In the genomic region with DNA sequence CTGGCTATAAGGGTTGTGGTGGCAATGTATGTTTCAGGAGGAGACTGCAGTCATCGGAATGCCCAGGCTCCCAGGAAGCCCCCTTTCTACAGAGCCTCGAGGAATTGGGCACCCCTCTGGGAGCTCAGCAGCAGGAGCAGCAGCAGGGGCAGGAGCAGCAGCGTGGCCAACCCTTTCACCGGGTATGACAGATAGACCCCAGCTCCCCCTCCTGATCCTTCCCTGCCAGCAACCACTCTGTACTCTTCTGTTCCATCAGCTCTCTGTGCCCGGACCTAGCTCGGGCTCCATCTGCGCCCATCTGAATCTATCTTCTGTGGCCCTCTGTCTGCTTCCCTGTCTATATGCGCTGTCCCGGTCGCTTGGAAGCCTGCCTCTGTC, we compare ENCODE assay signal across 9 mouse cellular contexts. TPM values are rescaled to one million over a fixed set of nuclear protein-coding genes. Genes with fewer than 3 reads are reported as not detected.
DNase-seq lines count a peak whose midpoint lies in the region; ATAC-seq and TF ChIP-seq lines count a peak whose summit lies in the region.
"Had no signal": no experiment of that assay in that cellular context is flagged by ENCODE, and none has a peak within 500 bp of the region (broad histone marks: within the 10 kb centered on the region; RNA-seq: fewer than 3 reads in every experiment).

No protein-coding gene starts in this region.

- no peaks in the 10 kb centered on the region for H3K9me3 ChIP-seq in heart, embryonic 13.5 days
- no peaks in the 10 kb centered on the region for H3K9me3 ChIP-seq in ES-E14 (ENCODE audit: control insufficient read depth, insufficient read depth, low read depth, low read length)
- H3K9me3 ChIP-seq in heart, postnatal 0 days (replicated peaks; ENCODE audit: control insufficient read depth, low read length) = no peaks in the 10 kb centered on the region

- H3K4me2 ChIP-seq in heart, embryonic 13.5 days = peak overlapping the region; percentile 77
- H3K4me2 ChIP-seq in heart, postnatal 0 days (ENCODE audit: low read depth, low read length) = peak overlapping the region; percentile 62

- H3K9ac ChIP-seq in heart, embryonic 13.5 days = peak overlapping the region; percentile 73
- H3K9ac ChIP-seq in ES-E14 (ENCODE audit: insufficient read depth, low read depth, low read length, poor library complexity, severe bottlenecking) = peak overlapping the region; percentile 24
- H3K9ac ChIP-seq in heart, postnatal 0 days (replicated peaks; ENCODE audit: low read depth, low read length) = 0 out of 2 replicates have a peak overlapping the region, but pooled peaks have one; percentile 8

- peak overlapping the region; percentile 49 for H3K4me3 ChIP-seq in heart, embryonic 13.5 days
- H3K4me3 ChIP-seq in ES-E14 (ENCODE audit: insufficient read depth in 1 of 2, low read depth in 1 of 2, low read length in 2 of 2, poor library complexity in 1 of 2, severe bottlenecking in 1 of 2) = peak overlapping the region; percentile 46 to 82
- H3K4me3 ChIP-seq in heart, postnatal 0 days (ENCODE audit: low read depth, low read length) = peak overlapping the region; percentile 29

- TF ChIP-seq CTCF in heart, postnatal 0 days (IDR thresholded peaks at IDR 0.05; ENCODE audit: low read depth) = no peak

- in situ Hi-C loops in ES-E14 (cut with MboI; ENCODE audit: low sequenced_read_pairs in 2 of 2, unreplicated experiment in 2 of 2) = no loop called here

- WGBS in heart, embryonic 13.5 days = 24% methylated on average over 10 of the region's 10 CpGs
- 18% methylated on average over 10 of the region's 10 CpGs for WGBS in heart, postnatal 0 days

- no peak for ATAC-seq in heart, embryonic 13.5 days (ENCODE audit: extremely low read depth, insufficient number of reproducible peaks, low FRiP score, low TSS enrichment)
- no peak for ATAC-seq in heart, postnatal 0 days (ENCODE audit: insufficient read depth, low read depth)
- peak; percentile 5; the same call in 1 of the 2 replicates for ATAC-seq in megakaryocyte progenitor cell, adult 5-6 weeks (replicated peaks; ENCODE audit: poor library complexity)

- H3K36me3 ChIP-seq in heart, embryonic 13.5 days = no peaks in the 10 kb centered on the region
- no peaks in the 10 kb centered on the region for H3K36me3 ChIP-seq in ES-E14 (ENCODE audit: control insufficient read depth, insufficient read depth, low read length, poor library complexity, severe bottlenecking)
- no peaks in the 10 kb centered on the region for H3K36me3 ChIP-seq in heart, postnatal 0 days (replicated peaks; ENCODE audit: control insufficient read depth, insufficient read depth, low read length)

- TF ChIP-seq EP300 in heart, postnatal 0 days (IDR thresholded peaks at IDR 0.05; ENCODE audit: low read depth) = no peak

- no peaks in the 10 kb centered on the region for H3K27me3 ChIP-seq in heart, embryonic 13.5 days (replicated peaks)
- H3K27me3 ChIP-seq in heart, postnatal 0 days (ENCODE audit: control insufficient read depth, insufficient read depth, low read length) = no peaks in the 10 kb centered on the region

- 0 out of 2 replicates have a peak overlapping the region, but pooled peaks have one; percentile 2 for H3K27ac ChIP-seq in heart, embryonic 13.5 days (replicated peaks)
- no peak overlapping the region for H3K27ac ChIP-seq in ES-E14 (ENCODE audit: insufficient read depth, low read depth, low read length, poor library complexity, severe bottlenecking)
- peak overlapping the region; percentile 14; the same call in 1 of the 2 replicates for H3K27ac ChIP-seq in heart, postnatal 0 days (ENCODE audit: low read depth)

- no peak for DNase-seq in heart, adult 9 months (ENCODE audit: low spot score in 2 of 2)
- no peak for DNase-seq in ES-E14 (ENCODE audit: low read depth, low spot score)
- DNase-seq in heart, postnatal 0 days (ENCODE audit: low spot score) = no peak
- DNase-seq in urinary bladder, adult 18-20 months (ENCODE audit: low spot score in 2 of 2) = no peak
- no peak for DNase-seq in layer of hippocampus, postnatal 36 days
- no peak for DNase-seq in adrenal gland, postnatal 4 days (ENCODE audit: low spot score in 2 of 2)

- H3K4me1 ChIP-seq in heart, embryonic 13.5 days = peaks cover 42% of the 10 kb centered on the region
- peaks cover 3 to 13% of the 10 kb centered on the region in 2 experiments; a peak in 2 of 4 replicates for H3K4me1 ChIP-seq in ES-E14 (ENCODE audit: control insufficient read depth in 2 of 2, insufficient read depth in 2 of 2, low read length in 2 of 2, poor library complexity in 1 of 2)
- H3K4me1 ChIP-seq in heart, postnatal 0 days (ENCODE audit: control insufficient read depth, insufficient read depth) = peaks cover 5% of the 10 kb centered on the region

TF ChIP-seq in ES-E14, 5 proteins besides CTCF, POLR2A, EP300 and RAD21:
- TF ChIP-seq CHD2 (IDR thresholded peaks at IDR 0.05; ENCODE audit: low read depth, low read length) = no peak
- TF ChIP-seq HCFC1 (IDR thresholded peaks at IDR 0.05; ENCODE audit: borderline replicate concordance, insufficient read depth, low read length) = no peak
- no peak for TF ChIP-seq ZC3H11A (IDR thresholded peaks at IDR 0.05; ENCODE audit: borderline replicate concordance, low read depth, low read length)
- TF ChIP-seq ZNF384 (IDR thresholded peaks at IDR 0.05; ENCODE audit: low read depth, low read length) = no peak
- TF ChIP-seq MAFK (IDR thresholded peaks at IDR 0.05; ENCODE audit: insufficient read depth, low read depth, low read length) = no peak

RNA-seq across cellular contexts. Expression of a gene that starts 2.0 kb away (rescaled TPM):
- 73.1 and 73.4 TPM in 2 replicates for polyA plus RNA-seq in heart, embryonic 13.5 days (2015; fragmentation: Nextera tagmentation; extraction: Ambion mirVana)
- total RNA-seq in ES-E14 (2012; rRNA removed) = 50.8 and 80.0 TPM in 2 replicates
- total RNA-seq in heart, postnatal 0 days (2014; rRNA removed; ENCODE audit: low replicate concordance) = 81.1 and 146 TPM in 2 replicates
- 52.2 and 56.1 TPM in 2 replicates for polyA plus RNA-seq in heart, postnatal 0 days (2015; fragmentation: Nextera tagmentation; extraction: Ambion mirVana)
- 94.1 and 112 TPM in 2 replicates for total RNA-seq in megakaryocyte progenitor cell, adult 5-6 weeks (2015)
- total RNA-seq in megakaryocyte progenitor cell, adult 5-6 weeks (2017) = 55.7 and 88.3 TPM in 2 replicates
- 100 to 1,000 TPM; 250 to 265 TPM for total RNA-seq in layer of hippocampus, postnatal 36 days (2021)
- 10 to 100 TPM; 65.7 to 77.0 TPM for total RNA-seq in adrenal gland, postnatal 4 days (2021)

RNA-seq across cellular contexts. Expression of a gene that starts 32.1 kb away (rescaled TPM):
- 173 and 202 TPM in 2 replicates for polyA plus RNA-seq in heart, embryonic 13.5 days (2015; fragmentation: Nextera tagmentation; extraction: Ambion mirVana)
- 827 and 1,221 TPM in 2 replicates for total RNA-seq in ES-E14 (2012; rRNA removed)
- total RNA-seq in heart, postnatal 0 days (2014; rRNA removed; ENCODE audit: low replicate concordance) = 246 and 286 TPM in 2 replicates
- polyA plus RNA-seq in heart, postnatal 0 days (2015; fragmentation: Nextera tagmentation; extraction: Ambion mirVana) = 144 and 146 TPM in 2 replicates
- 438 and 488 TPM in 2 replicates for total RNA-seq in megakaryocyte progenitor cell, adult 5-6 weeks (2015)
- 213 and 253 TPM in 2 replicates for total RNA-seq in megakaryocyte progenitor cell, adult 5-6 weeks (2017)
- total RNA-seq in layer of hippocampus, postnatal 36 days (2021) = 10 to 100 TPM; 97.1 to 98.9 TPM
- 100 to 1,000 TPM; 240 to 260 TPM for total RNA-seq in adrenal gland, postnatal 4 days (2021)

RNA-seq across cellular contexts. Expression of a gene that starts 45.2 kb away (rescaled TPM):
- polyA plus RNA-seq in heart, embryonic 13.5 days (2015; fragmentation: Nextera tagmentation; extraction: Ambion mirVana) = not detected in 2 replicates
- not detected in 2 replicates for total RNA-seq in ES-E14 (2012; rRNA removed)
- not detected in 2 replicates for total RNA-seq in heart, postnatal 0 days (2014; rRNA removed; ENCODE audit: low replicate concordance)
- not detected in 2 replicates for polyA plus RNA-seq in heart, postnatal 0 days (2015; fragmentation: Nextera tagmentation; extraction: Ambion mirVana)
- not detected in 2 replicates for total RNA-seq in megakaryocyte progenitor cell, adult 5-6 weeks (2015)
- total RNA-seq in megakaryocyte progenitor cell, adult 5-6 weeks (2017) = not detected in 2 replicates
- total RNA-seq in layer of hippocampus, postnatal 36 days (2021) = not detected
- total RNA-seq in adrenal gland, postnatal 4 days (2021) = not detected
- total RNA-seq: gastrocnemius, postnatal 14 days had no signal

RNA-seq across cellular contexts. Expression of a gene that starts 54.2 kb away (rescaled TPM):
- 33.1 and 34.1 TPM in 2 replicates for polyA plus RNA-seq in heart, embryonic 13.5 days (2015; fragmentation: Nextera tagmentation; extraction: Ambion mirVana)
- 103 and 135 TPM in 2 replicates for total RNA-seq in ES-E14 (2012; rRNA removed)
- total RNA-seq in heart, postnatal 0 days (2014; rRNA removed; ENCODE audit: low replicate concordance) = 74.9 and 82.4 TPM in 2 replicates
- polyA plus RNA-seq in heart, postnatal 0 days (2015; fragmentation: Nextera tagmentation; extraction: Ambion mirVana) = 18.3 and 19.0 TPM in 2 replicates
- 42.0 and 49.7 TPM in 2 replicates for total RNA-seq in megakaryocyte progenitor cell, adult 5-6 weeks (2015)
- 40.6 and 47.5 TPM in 2 replicates for total RNA-seq in megakaryocyte progenitor cell, adult 5-6 weeks (2017)
- total RNA-seq in layer of hippocampus, postnatal 36 days (2021) = 100 to 1,000 TPM; 109 to 111 TPM
- total RNA-seq in adrenal gland, postnatal 4 days (2021) = 10 to 100 TPM; 52.6 to 62.6 TPM

RNA-seq across cellular contexts. Expression of a gene that starts 54.9 kb away (rescaled TPM):
- 131 and 150 TPM in 2 replicates for polyA plus RNA-seq in heart, embryonic 13.5 days (2015; fragmentation: Nextera tagmentation; extraction: Ambion mirVana)
- total RNA-seq in ES-E14 (2012; rRNA removed) = 108 and 112 TPM in 2 replicates
- 3.6 and 34.6 TPM in 2 replicates for total RNA-seq in heart, postnatal 0 days (2014; rRNA removed; ENCODE audit: low replicate concordance)
- polyA plus RNA-seq in heart, postnatal 0 days (2015; fragmentation: Nextera tagmentation; extraction: Ambion mirVana) = 131 and 136 TPM in 2 replicates
- 42.4 and 46.4 TPM in 2 replicates for total RNA-seq in megakaryocyte progenitor cell, adult 5-6 weeks (2015)
- 93.9 and 115 TPM in 2 replicates for total RNA-seq in megakaryocyte progenitor cell, adult 5-6 weeks (2017)
- 100 to 1,000 TPM in 1 of 2 experiments, 10 to 100 TPM in 1; 91.0 to 111 TPM for total RNA-seq in layer of hippocampus, postnatal 36 days (2021)
- 100 to 1,000 TPM; 108 to 113 TPM for total RNA-seq in adrenal gland, postnatal 4 days (2021)

Comparison
In these comparisons a context has a peak if more than half of its experiments do, and no peak if none do; other contexts are left out.
1. H3K9ac ChIP-seq: peak in every context shown above with its lines; median percentile 73 in heart, embryonic 13.5 days; 24 in ES-E14; 8 in heart, postnatal 0 days.